Mouse (Mus musculus) forebrain, embryonic 14.5 days (tissue): Measurements from ENCODE around the gene Sik1. TPM values are rescaled to one million over a fixed set of nuclear protein-coding genes. Genes with fewer than 3 reads are reported as not detected.

ENCODE experiments used
- ATAC-seq: fragments of 200-750 bp; cut with Nextera tagmentation; 2 replicates; pipeline ENCODE4 v1.8.0; 2017; ENCODE audit warnings: mild to moderate bottlenecking, moderate library complexity
- DNase-seq: peaks from one replicate; pipeline ENCODE4 v3.0.0-alpha.2; 2015; ENCODE audit warnings: low spot score
- H3K27ac ChIP-seq: fragments of 300-500 bp; sonication (generic); 2 replicates; pipeline ENCODE4 v1.5.1; 2014; ENCODE audit warnings: low read depth, mild to moderate bottlenecking, control low read depth, low read length, moderate library complexity
- H3K27me3 ChIP-seq: fragments of 300-500 bp; sonication (generic); replicated peaks from 2 replicates; pipeline ENCODE4 v1.6.1; 2014; ENCODE audit warnings: low read length, control low read depth, mixed read lengths; ENCODE audit not compliant: control insufficient read depth, insufficient read depth
- H3K36me3 ChIP-seq: fragments of 300-500 bp; sonication (generic); 2 replicates; pipeline ENCODE4 v1.6.1; 2014; ENCODE audit warnings: low read length, control low read depth; ENCODE audit not compliant: control insufficient read depth, insufficient read depth
- H3K4me1 ChIP-seq: fragments of 300-500 bp; sonication (generic); 2 replicates; pipeline ENCODE4 v1.6.1; 2014; ENCODE audit warnings: antibody characterized with exemption, low read length, control low read depth; ENCODE audit not compliant: control insufficient read depth, insufficient read depth
- H3K4me2 ChIP-seq: fragments of 300-500 bp; sonication (generic); 2 replicates; pipeline ENCODE4 v1.6.1; 2014; ENCODE audit warnings: mild to moderate bottlenecking, control low read depth, low read length
- H3K4me3 ChIP-seq: fragments of 300-500 bp; sonication (generic); 2 replicates; pipeline ENCODE4 v1.5.1; 2014; ENCODE audit warnings: low read depth, low read length, control low read depth
- H3K9ac ChIP-seq: fragments of 300-500 bp; sonication (generic); 2 replicates; pipeline ENCODE4 v1.6.1; 2014; ENCODE audit warnings: mild to moderate bottlenecking, low read length, control low read depth, moderate library complexity
- H3K9me3 ChIP-seq: fragments of 300-500 bp; sonication (generic); replicated peaks from 2 replicates; pipeline ENCODE4 v1.6.1; 2016; ENCODE audit warnings: low read length, control low read depth, mixed read lengths; ENCODE audit not compliant: control insufficient read depth
- WGBS: fragments of 180-500 bp; shearing (Covaris S2); extraction: QIAGEN DNeasy Blood & Tissue Kit; methylation state at CpG from one replicate; pipeline ENCODE4 v1.1.7; 2014; 5-methylcytosine and 5-hydroxymethylcytosine counted together
- polyA plus RNA-seq: library from polyadenylated mRNA; unstranded; fragments of >200 nt; fragmentation: Nextera tagmentation; extraction: Ambion mirVana; gene quantifications from 2 replicates; pipeline ENCODE4 v1.2.1, GENCODE M21; 2014

Sik1 gene
- polyA plus RNA-seq, 1 experiment from 2014 or later: 12.2 TPM

- 30% methylated on average over 7 of the region's 7 CpGs for WGBS
- ATAC-seq (no peak), DNase-seq (no peak)
- Histone ChIP-seq H3K4me3 (no peak overlapping the region), H3K4me1 (no peaks in the 10 kb centered on the region), H3K4me2 (no peak overlapping the region), H3K27ac (no peak overlapping the region), H3K27me3 (no peaks in the 10 kb centered on the region), H3K9ac (no peak overlapping the region), H3K36me3 (no peaks in the 10 kb centered on the region), H3K9me3 (no peaks in the 10 kb centered on the region)
These were observed 21.9 kb downstream of the Sik1 start for GRCm38 (mm10) chr17:31833752-31834151.

- no peaks in the 10 kb centered on the region for H3K36me3 ChIP-seq
These were observed 23.0 kb downstream of the Sik1 start for GRCm38 (mm10) chr17:31832577-31832964.

GRCm38 (mm10) chr17:31831866-31832576 lies 23.6 kb downstream of the Sik1 start:
- no peak overlapping the region for H3K9ac ChIP-seq
- ATAC-seq (no peak), DNase-seq (no peak)
- no peaks in the 10 kb centered on the region for H3K27me3 ChIP-seq
- no peaks in the 10 kb centered on the region for H3K9me3 ChIP-seq
- H3K4me3 ChIP-seq: no peak overlapping the region
- H3K36me3 ChIP-seq: no peaks in the 10 kb centered on the region
- no peak overlapping the region for H3K4me2 ChIP-seq
- no peak overlapping the region for H3K27ac ChIP-seq
- WGBS: 90% methylated on average over 14 of the region's 14 CpGs
- peaks cover 7% of the 10 kb centered on the region for H3K4me1 ChIP-seq

More at GRCm38 (mm10) chr17:31832577-31832964, 23.0 kb downstream of the Sik1 start:
- DNase-seq: no peak
- Histone ChIP-seq H3K27me3 (no peaks in the 10 kb centered on the region), H3K9me3 (no peaks in the 10 kb centered on the region), H3K27ac (no peak overlapping the region), H3K4me1 (peaks cover 2% of the 10 kb centered on the region), H3K9ac (no peak overlapping the region), H3K4me3 (no peak overlapping the region), H3K4me2 (no peak overlapping the region)
- no peak for ATAC-seq
- WGBS: 95% methylated on average over 9 of the region's 9 CpGs

- H3K4me3 ChIP-seq: no peak overlapping the region
- WGBS: 78% methylated on average over 6 of the region's 6 CpGs
- H3K4me2 ChIP-seq: no peak overlapping the region
- DNase-seq (no peak), ATAC-seq (no peak)
- no peaks in the 10 kb centered on the region for H3K9me3 ChIP-seq
- H3K9ac ChIP-seq: no peak overlapping the region
- no peaks in the 10 kb centered on the region for H3K36me3 ChIP-seq
- no peak overlapping the region for H3K27ac ChIP-seq
- no peaks in the 10 kb centered on the region for H3K27me3 ChIP-seq
- H3K4me1 ChIP-seq: peaks cover 7% of the 10 kb centered on the region
These were observed 24.3 kb downstream of the Sik1 start for GRCm38 (mm10) chr17:31831097-31831865.

GRCm38 (mm10) chr17:31830506-31831075 lies 25.0 kb downstream of the Sik1 start:
- ATAC-seq: no peak
- H3K27me3 ChIP-seq: no peaks in the 10 kb centered on the region
- no peaks in the 10 kb centered on the region for H3K36me3 ChIP-seq
- H3K4me3 ChIP-seq: no peak overlapping the region
- H3K9ac ChIP-seq: no peak overlapping the region
- H3K4me1 ChIP-seq: peaks cover 7% of the 10 kb centered on the region
- DNase-seq: no peak
- H3K27ac ChIP-seq: no peak overlapping the region
- no peak overlapping the region for H3K4me2 ChIP-seq
- H3K9me3 ChIP-seq: no peaks in the 10 kb centered on the region
- WGBS: 89% methylated on average over 8 of the region's 8 CpGs

- WGBS: over 99% methylated on average over 5 of the region's 5 CpGs
- H3K27me3 ChIP-seq: no peaks in the 10 kb centered on the region
These were observed 26.7 kb downstream of the Sik1 start for GRCm38 (mm10) chr17:31828916-31829315.

GRCm38 (mm10) chr17:31828118-31828517 lies 27.5 kb downstream of the Sik1 start:
- no peak overlapping the region for H3K4me2 ChIP-seq
- no peaks in the 10 kb centered on the region for H3K9me3 ChIP-seq
- H3K4me3 ChIP-seq: no peak overlapping the region
- ATAC-seq (no peak), DNase-seq (no peak)
- H3K36me3 ChIP-seq: no peaks in the 10 kb centered on the region
- H3K27me3 ChIP-seq: no peaks in the 10 kb centered on the region
- H3K4me1 ChIP-seq: peaks cover 7% of the 10 kb centered on the region
- H3K27ac ChIP-seq: no peak overlapping the region
- no peak overlapping the region for H3K9ac ChIP-seq
- WGBS: 76% methylated on average over 5 of the region's 5 CpGs

More at GRCm38 (mm10) chr17:31828916-31829315, 26.7 kb downstream of the Sik1 start:
- Histone ChIP-seq H3K4me2 (no peak overlapping the region), H3K36me3 (no peaks in the 10 kb centered on the region), H3K27ac (no peak overlapping the region), H3K9me3 (no peaks in the 10 kb centered on the region), H3K9ac (no peak overlapping the region), H3K4me1 (peaks cover 7% of the 10 kb centered on the region), H3K4me3 (no peak overlapping the region)
- DNase-seq (no peak), ATAC-seq (no peak)

GRCm38 (mm10) chr17:31827206-31827605 lies 28.4 kb downstream of the Sik1 start:
- WGBS: 23% methylated on average over 5 of the region's 5 CpGs
- no peaks in the 10 kb centered on the region for H3K9me3 ChIP-seq
- no peaks in the 10 kb centered on the region for H3K36me3 ChIP-seq
- peak; percentile 71 for ATAC-seq
- H3K27ac ChIP-seq: peak overlapping the region; percentile 63; the same call in 1 of the 2 replicates
- H3K4me1 ChIP-seq: peaks cover 7% of the 10 kb centered on the region
- peak; percentile 83 for DNase-seq
- H3K9ac ChIP-seq: no peak overlapping the region
- H3K4me3 ChIP-seq: no peak overlapping the region
- no peaks in the 10 kb centered on the region for H3K27me3 ChIP-seq
- no peak overlapping the region for H3K4me2 ChIP-seq

GRCm38 (mm10) chr17:31826669-31827068 lies 28.9 kb downstream of the Sik1 start:
- H3K36me3 ChIP-seq: no peaks in the 10 kb centered on the region
- peaks cover 7% of the 10 kb centered on the region for H3K4me1 ChIP-seq
- 37% methylated on average over 6 of the region's 6 CpGs for WGBS
- ATAC-seq: peak; percentile 35
- no peak overlapping the region for H3K9ac ChIP-seq
- no peak overlapping the region for H3K4me2 ChIP-seq
- DNase-seq: peak; percentile 66
- no peak overlapping the region for H3K27ac ChIP-seq
- no peaks in the 10 kb centered on the region for H3K27me3 ChIP-seq
- no peaks in the 10 kb centered on the region for H3K9me3 ChIP-seq
- no peak overlapping the region for H3K4me3 ChIP-seq
